Mouse (Mus musculus) C2C12 (cell line): ENCODE data around the gene Dnajb9.
"Not testable (repeated sequence)": the region's sequence is repeated elsewhere in the genome, so short reads cannot be mapped to it uniquely, and the experiment has no call there.

Experiments used
- CTCF ChIP-seq: IDR thresholded peaks from one replicate; pipeline ENCODE4 v1.5.1; 2011; ENCODE audit not compliant: control insufficient read depth, insufficient read depth, insufficient read length
- FOSL1 ChIP-seq: IDR thresholded peaks from one replicate; pipeline ENCODE4 v1.8.0; 2011; ENCODE audit warnings: mild to moderate bottlenecking, low read length; ENCODE audit not compliant: poor library complexity, insufficient read depth, severe bottlenecking
- MAX ChIP-seq: IDR thresholded peaks from one replicate; pipeline ENCODE4 v1.6.1; 2011; ENCODE audit warnings: mild to moderate bottlenecking, control low read depth
- MYOD1 ChIP-seq: IDR thresholded peaks from one replicate; pipeline ENCODE4 v1.6.1; 2011; ENCODE audit warnings: low read depth; ENCODE audit not compliant: control insufficient read depth, insufficient read length
- MYOG ChIP-seq: IDR thresholded peaks from one replicate; pipeline ENCODE4 v1.6.1; 2011; ENCODE audit not compliant: control insufficient read depth, insufficient read length; ENCODE audit errors: extremely low read depth

- TF ChIP-seq MAX, CTCF, MYOD1, FOSL1, MYOG: not testable (repeated sequence)
Measured at GRCm38 (mm10) chr12:44221070-44221469, 10.9 kb upstream of the Dnajb9 start, which contains the start of gene Pnpla8.
